Mouse (Mus musculus): ENCODE data around the gene Mrtfa. TPM values are rescaled to one million over a fixed set of nuclear protein-coding genes. Genes with fewer than 3 reads are reported as not detected.

Mrtfa gene
- 9.0 TPM for polyA plus RNA-seq (2014; fragmentation: Illumina TruSeq; extraction: RNeasy Lipid Tissue Mini Kit (QIAGEN cat#74804); ENCODE audit: insufficient read depth, low read depth, low replicate concordance)

GRCm38 (mm10) chr15:81190630-81191178, at the start of gene Mrtfa:
TSS of gene Mrtfa (minus strand) at chr15:81190757.

GRCm38 (mm10) chr15:81235086-81235920, 44.7 kb upstream of the Mrtfa start, which contains the start of gene Mchr1:
TSS of gene Mchr1 (plus strand) at chr15:81235499.

DNA sequence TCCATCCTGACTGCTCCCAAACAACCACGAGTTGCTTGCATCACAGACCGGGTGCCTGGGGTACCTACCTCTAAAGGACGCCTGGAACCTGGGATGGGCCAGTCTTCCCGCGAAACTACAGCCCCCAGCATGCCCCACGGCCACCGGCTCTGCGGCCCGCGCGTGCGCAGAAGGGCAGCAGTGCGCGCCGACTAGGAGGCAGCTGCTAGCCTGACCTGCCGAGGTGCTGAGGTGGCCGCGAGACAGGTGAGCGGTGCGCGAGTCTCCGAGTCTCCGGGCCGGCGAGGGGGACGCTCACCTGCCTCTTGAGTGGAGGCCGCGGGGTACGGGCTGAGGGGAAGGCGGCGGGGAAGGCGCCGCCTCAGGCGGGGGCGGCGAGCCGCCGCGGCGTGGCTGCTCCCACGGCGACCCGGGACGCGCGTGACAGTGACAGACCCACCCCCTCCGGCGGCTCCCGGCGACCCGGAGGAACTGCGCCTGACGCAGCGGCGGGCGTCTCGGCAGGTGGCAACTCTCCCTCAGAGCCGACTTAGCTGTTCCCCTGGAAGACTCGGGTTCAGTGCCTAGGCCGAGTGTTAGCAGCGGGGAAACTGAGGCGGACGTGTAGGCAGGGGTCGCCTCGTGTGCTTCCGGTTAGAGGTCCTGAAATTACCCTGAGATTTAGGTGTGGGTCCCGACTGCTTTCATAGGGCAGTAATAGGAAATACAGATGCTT, 212.8 kb downstream of the Mrtfa start, which contains the start of gene Sgsm3:
TSS of gene Sgsm3 (plus strand) at position 146 of the 715 bp plus-strand sequence.

Other genes with a start within 250 kb of the Mrtfa start
- gene Adsl, start 242.3 kb downstream of the Mrtfa start, polyA plus RNA-seq (2014; fragmentation: Illumina TruSeq; extraction: RNeasy Lipid Tissue Mini Kit (QIAGEN cat#74804); ENCODE audit: insufficient read depth, low read depth, low replicate concordance), result 28.8 TPM
- 22.9 TPM for gene Sgsm3, start 213.0 kb downstream of the Mrtfa start, polyA plus RNA-seq (2014; fragmentation: Illumina TruSeq; extraction: RNeasy Lipid Tissue Mini Kit (QIAGEN cat#74804); ENCODE audit: insufficient read depth, low read depth, low replicate concordance)
- gene Mchr1, start 44.7 kb upstream of the Mrtfa start, polyA plus RNA-seq (2014; fragmentation: Illumina TruSeq; extraction: RNeasy Lipid Tissue Mini Kit (QIAGEN cat#74804); ENCODE audit: insufficient read depth, low read depth, low replicate concordance), result 0.34 TPM
- gene Slc25a17, start 170.1 kb upstream of the Mrtfa start, polyA plus RNA-seq (2014; fragmentation: Illumina TruSeq; extraction: RNeasy Lipid Tissue Mini Kit (QIAGEN cat#74804); ENCODE audit: insufficient read depth, low read depth, low replicate concordance), result 50.2 TPM
- 44.8 TPM for gene St13, start 209.3 kb upstream of the Mrtfa start, polyA plus RNA-seq (2014; fragmentation: Illumina TruSeq; extraction: RNeasy Lipid Tissue Mini Kit (QIAGEN cat#74804); ENCODE audit: insufficient read depth, low read depth, low replicate concordance)
- 3.0 TPM for gene Xpnpep3, start 209.4 kb upstream of the Mrtfa start, polyA plus RNA-seq (2014; fragmentation: Illumina TruSeq; extraction: RNeasy Lipid Tissue Mini Kit (QIAGEN cat#74804); ENCODE audit: insufficient read depth, low read depth, low replicate concordance)
- gene Dnajb7, start 217.5 kb upstream of the Mrtfa start, polyA plus RNA-seq (2014; fragmentation: Illumina TruSeq; extraction: RNeasy Lipid Tissue Mini Kit (QIAGEN cat#74804); ENCODE audit: insufficient read depth, low read depth, low replicate concordance), result not detected